Mouse (Mus musculus) liver, embryonic 12.5 days (tissue): ENCODE results near the gene Lhb. TPM values are rescaled to one million over a fixed set of nuclear protein-coding genes. Genes with fewer than 3 reads are reported as not detected.
A peak's percentile ranks its signal among the peaks of the same experiment; 100 is the strongest.
"Not testable (repeated sequence)": the region's sequence is repeated elsewhere in the genome, so short reads cannot be mapped to it uniquely, and the experiment has no call there.

Experiments
- ATAC-seq: fragments of 200-750 bp; cut with Nextera tagmentation; 2 replicates; pipeline ENCODE4 v1.8.0; 2017; ENCODE audit warnings: moderate number of reproducible peaks, mild to moderate bottlenecking, moderate library complexity
- H3K27ac ChIP-seq: fragments of 300-500 bp; sonication (generic); 2 replicates; pipeline ENCODE4 v1.5.1; 2016; ENCODE audit warnings: mild to moderate bottlenecking
- H3K27me3 ChIP-seq: fragments of 300-500 bp; sonication (generic); replicated peaks from 2 replicates; pipeline ENCODE4 v1.6.1; 2016; ENCODE audit warnings: mild to moderate bottlenecking, moderate library complexity
- H3K36me3 ChIP-seq: fragments of 300-500 bp; sonication (generic); 2 replicates; pipeline ENCODE4 v1.6.1; 2016; ENCODE audit warnings: mild to moderate bottlenecking, moderate library complexity
- H3K4me1 ChIP-seq: fragments of 300-500 bp; sonication (generic); 2 replicates; pipeline ENCODE4 v1.6.1; 2016
- H3K4me2 ChIP-seq: fragments of 300-500 bp; sonication (generic); 2 replicates; pipeline ENCODE4 v1.6.1; 2016; ENCODE audit warnings: mild to moderate bottlenecking, moderate library complexity
- H3K4me3 ChIP-seq: fragments of 300-500 bp; sonication (generic); 2 replicates; pipeline ENCODE4 v1.5.1; 2016; ENCODE audit warnings: mild to moderate bottlenecking, moderate library complexity
- H3K9ac ChIP-seq: fragments of 300-500 bp; sonication (generic); 2 replicates; pipeline ENCODE4 v1.6.1; 2016; ENCODE audit warnings: mild to moderate bottlenecking, moderate library complexity
- H3K9me3 ChIP-seq: fragments of 300-500 bp; sonication (generic); replicated peaks from 2 replicates; pipeline ENCODE4 v1.6.1; 2016; ENCODE audit warnings: mild to moderate bottlenecking, moderate library complexity
- WGBS: fragments of 180-500 bp; shearing (Covaris S2); methylation state at CpG from one replicate; pipeline ENCODE4 v1.1.7; 2016; ENCODE audit not compliant: insufficient replicate concordance; 5-methylcytosine and 5-hydroxymethylcytosine counted together
- polyA plus RNA-seq: library from polyadenylated mRNA; unstranded; fragments of >200 nt; fragmentation: Nextera tagmentation; extraction: Ambion mirVana; gene quantifications from 2 replicates; pipeline ENCODE4 v1.2.1, GENCODE M21; 2016

Gene Lhb
- not detected in 2 replicates for polyA plus RNA-seq

- peaks cover 50% of the 10 kb centered on the region for H3K36me3 ChIP-seq
- H3K4me3 ChIP-seq: no peak within 1 kb of the TSS
- no peaks in the 10 kb centered on the region for H3K9me3 ChIP-seq
- no peak within 1 kb of the TSS for H3K4me2 ChIP-seq
- H3K27me3 ChIP-seq: peaks cover 66% of the 10 kb centered on the region
- H3K9ac ChIP-seq: no peak within 1 kb of the TSS
- no peak within 1 kb of the TSS for H3K27ac ChIP-seq
- no peak for ATAC-seq
- peaks cover 6% of the 10 kb centered on the region for H3K4me1 ChIP-seq
- 60% methylated on average over 6 of the region's 6 CpGs for WGBS
These were observed at the start of gene Lhb for GRCm38 (mm10) chr7:45420615-45420919. Gene Lhb, plus strand, starts transcription at chr7:45420820.

DNA sequence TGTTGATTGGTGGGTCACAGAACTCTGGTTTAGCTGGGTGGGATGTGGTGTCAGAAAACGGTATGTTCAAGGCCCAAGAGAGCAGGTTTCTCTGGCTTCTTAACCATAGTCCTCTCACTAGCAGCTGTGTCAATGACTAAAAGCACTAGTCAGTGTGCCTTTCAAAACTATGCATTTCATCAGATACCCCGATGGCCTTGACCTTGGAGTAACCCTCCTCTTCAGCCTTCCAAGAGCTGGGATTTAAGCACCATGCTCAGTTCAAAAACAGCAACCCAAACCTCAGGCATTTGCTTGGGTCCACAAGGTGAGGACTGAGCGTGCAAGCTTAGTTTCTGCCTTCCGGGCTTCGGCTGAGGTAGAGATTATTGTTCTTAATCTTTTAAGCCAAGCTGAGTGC, 48.2 kb upstream of the Lhb start:
- H3K4me3 ChIP-seq: no peak overlapping the region
- peaks cover 31% of the 10 kb centered on the region for H3K27me3 ChIP-seq
- no peak overlapping the region for H3K9ac ChIP-seq
- ATAC-seq: no peak
- H3K9me3 ChIP-seq: no peaks in the 10 kb centered on the region
- no peak overlapping the region for H3K4me2 ChIP-seq
- H3K4me1 ChIP-seq: peaks cover 42% of the 10 kb centered on the region
- H3K27ac ChIP-seq: no peak overlapping the region
- WGBS: 78% methylated on average over 5 of the region's 5 CpGs
- H3K36me3 ChIP-seq: peaks cover 56% of the 10 kb centered on the region

DNA sequence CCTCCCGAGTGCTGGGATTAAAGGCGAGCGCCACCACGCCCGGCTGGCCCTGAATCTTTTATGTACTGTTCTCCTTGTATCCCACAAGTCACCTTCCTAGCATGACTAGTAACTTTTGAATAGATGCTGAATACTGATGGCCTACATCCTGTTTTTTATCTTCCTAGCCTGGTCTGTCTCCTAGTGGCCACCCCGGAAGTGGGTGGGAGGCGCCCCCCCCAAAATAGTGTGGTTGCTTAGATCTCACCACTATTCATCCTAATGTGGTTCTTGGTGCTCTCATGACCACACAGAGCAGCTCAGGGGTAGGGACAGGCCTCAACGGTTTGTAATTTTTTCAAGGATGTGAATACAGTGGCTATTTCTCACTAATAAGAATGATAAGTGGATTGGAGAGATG, 46.0 kb upstream of the Lhb start:
- ATAC-seq: no peak
- Histone ChIP-seq H3K27me3 (peaks cover 10% of the 10 kb centered on the region), H3K9ac (no peak overlapping the region), H3K4me1 (peaks cover 20% of the 10 kb centered on the region), H3K36me3 (peaks cover 78% of the 10 kb centered on the region), H3K9me3 (no peaks in the 10 kb centered on the region), H3K27ac (no peak overlapping the region), H3K4me3 (no peak overlapping the region), H3K4me2 (no peak overlapping the region)
- 75% methylated on average over 8 of the region's 8 CpGs for WGBS

DNA sequence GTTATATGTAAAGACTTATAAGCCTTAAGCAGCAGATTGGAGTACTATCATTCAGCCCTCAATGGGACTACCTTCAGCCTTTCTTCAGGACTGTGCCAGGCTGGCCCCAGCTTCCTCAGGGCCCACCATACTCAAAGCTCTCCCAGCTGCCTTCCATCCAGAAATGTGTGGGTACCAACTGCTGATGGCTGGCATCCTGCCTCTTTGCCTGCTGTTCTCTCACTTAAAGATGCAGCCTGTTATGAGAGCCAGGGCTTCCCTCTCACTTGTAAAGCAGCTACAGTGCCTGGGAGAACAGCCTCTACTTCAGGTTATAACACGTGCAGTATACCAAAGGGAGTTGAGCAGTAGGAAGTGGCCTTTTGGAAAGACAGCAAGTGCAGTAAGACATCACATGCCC, 44.6 kb upstream of the Lhb start:
- Histone ChIP-seq H3K27me3 (no peaks in the 10 kb centered on the region), H3K9me3 (no peaks in the 10 kb centered on the region), H3K36me3 (peaks cover 93% of the 10 kb centered on the region), H3K27ac (no peak overlapping the region), H3K4me3 (no peak overlapping the region), H3K9ac (no peak overlapping the region), H3K4me2 (no peak overlapping the region), H3K4me1 (peaks cover 6% of the 10 kb centered on the region)
- WGBS: 78% methylated on average over 1 of the region's 1 CpGs
- ATAC-seq: no peak

DNA sequence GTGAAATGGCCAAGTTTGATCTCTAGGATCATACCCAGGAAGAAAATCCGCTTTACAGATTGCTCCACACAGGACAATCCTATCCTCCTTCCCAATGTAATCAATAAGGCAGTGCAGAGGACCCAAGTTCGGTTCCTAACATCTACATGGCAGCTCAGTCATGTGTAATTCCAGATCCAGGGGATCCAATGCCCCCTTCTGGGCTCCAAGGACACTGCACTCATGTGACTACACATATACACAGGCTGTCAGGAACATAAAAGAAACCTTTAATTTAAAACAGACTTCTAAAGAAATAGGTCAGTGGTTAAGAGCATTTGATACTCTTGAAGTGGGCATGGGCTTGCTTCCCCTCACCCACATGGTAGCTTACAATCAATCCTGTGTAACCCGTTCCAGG, 34.5 kb upstream of the Lhb start:
- Histone ChIP-seq H3K4me2 (no peak overlapping the region), H3K9me3 (no peaks in the 10 kb centered on the region), H3K27me3 (no peaks in the 10 kb centered on the region), H3K27ac (no peak overlapping the region), H3K4me1 (no peaks in the 10 kb centered on the region), H3K9ac (no peak overlapping the region), H3K4me3 (no peak overlapping the region), H3K36me3 (peaks cover 99% of the 10 kb centered on the region)
- ATAC-seq: no peak
- 87% methylated on average over 3 of the region's 3 CpGs for WGBS

- peaks cover 37% of the 10 kb centered on the region for H3K4me1 ChIP-seq
- H3K4me2 ChIP-seq: peak overlapping the region; percentile 78
- H3K27me3 ChIP-seq: no peaks in the 10 kb centered on the region
- H3K36me3 ChIP-seq: peaks cover 43% of the 10 kb centered on the region
- no peaks in the 10 kb centered on the region for H3K9me3 ChIP-seq
- peak overlapping the region; percentile 90 for H3K4me3 ChIP-seq
- peak; percentile 76 for ATAC-seq
- peak overlapping the region; percentile 93 for H3K9ac ChIP-seq
- under 1% methylated on average over 19 of the region's 20 CpGs for WGBS
- peak overlapping the region; percentile 98 for H3K27ac ChIP-seq
These were observed 25.5 kb upstream of the Lhb start for GRCm38 (mm10) chr7:45395129-45395541.

- H3K4me1 ChIP-seq: peaks cover 37% of the 10 kb centered on the region
- peak within 1 kb of the TSS; percentile 93 for H3K9ac ChIP-seq
- H3K36me3 ChIP-seq: peaks cover 37% of the 10 kb centered on the region
- H3K4me2 ChIP-seq: peak within 1 kb of the TSS; percentile 78
- under 1% methylated on average over 60 of the region's 60 CpGs for WGBS
- no peaks in the 10 kb centered on the region for H3K27me3 ChIP-seq
- H3K9me3 ChIP-seq: no peaks in the 10 kb centered on the region
- peak; percentile 94 for ATAC-seq
- peak within 1 kb of the TSS; percentile 90 for H3K4me3 ChIP-seq
- H3K27ac ChIP-seq: peak within 1 kb of the TSS; percentile 98
These were observed 24.9 kb upstream of the Lhb start, which contains the start of gene Snrnp70 for GRCm38 (mm10) chr7:45395578-45396336. Gene Snrnp70, minus strand, starts transcription at chr7:45395742.

GRCm38 (mm10) chr7:45396337-45396775, 24.3 kb upstream of the Lhb start:
- 2% methylated on average over 3 of the region's 3 CpGs for WGBS
- ATAC-seq: peak; percentile 30

GRCm38 (mm10) chr7:45396787-45397186, 23.8 kb upstream of the Lhb start:
- peaks cover 2% of the 10 kb centered on the region; the same call in 1 of the 2 replicates for H3K27me3 ChIP-seq
- ATAC-seq: no peak
- peaks cover 37% of the 10 kb centered on the region for H3K4me1 ChIP-seq
- H3K4me3 ChIP-seq: no peak overlapping the region
- WGBS: 59% methylated on average over 2 of the region's 2 CpGs
- no peak overlapping the region for H3K9ac ChIP-seq
- peak overlapping the region; percentile 78 for H3K4me2 ChIP-seq
- H3K9me3 ChIP-seq: no peaks in the 10 kb centered on the region
- peaks cover 27% of the 10 kb centered on the region for H3K36me3 ChIP-seq
- no peak overlapping the region for H3K27ac ChIP-seq

More at GRCm38 (mm10) chr7:45396337-45396775, 24.3 kb upstream of the Lhb start:
- peak overlapping the region; percentile 90 for H3K4me3 ChIP-seq
- H3K36me3 ChIP-seq: peaks cover 31% of the 10 kb centered on the region
- peak overlapping the region; percentile 98 for H3K27ac ChIP-seq
- H3K9ac ChIP-seq: peak overlapping the region; percentile 70
- H3K9me3 ChIP-seq, H3K27me3 ChIP-seq: not testable (repeated sequence)
- peaks cover 37% of the 10 kb centered on the region for H3K4me1 ChIP-seq
- H3K4me2 ChIP-seq: peak overlapping the region; percentile 78

- ATAC-seq: no peak
- 68% methylated on average over 10 of the region's 10 CpGs for WGBS
- H3K27ac ChIP-seq: no peak overlapping the region
- H3K4me2 ChIP-seq: no peak overlapping the region
- H3K4me1 ChIP-seq: peaks cover 15% of the 10 kb centered on the region
- H3K9me3 ChIP-seq: no peaks in the 10 kb centered on the region
- H3K36me3 ChIP-seq: no peaks in the 10 kb centered on the region
- H3K27me3 ChIP-seq: peaks cover 35% of the 10 kb centered on the region
- no peak overlapping the region for H3K9ac ChIP-seq
- H3K4me3 ChIP-seq: no peak overlapping the region
These were observed 19.0 kb upstream of the Lhb start for GRCm38 (mm10) chr7:45401521-45402085.

DNA sequence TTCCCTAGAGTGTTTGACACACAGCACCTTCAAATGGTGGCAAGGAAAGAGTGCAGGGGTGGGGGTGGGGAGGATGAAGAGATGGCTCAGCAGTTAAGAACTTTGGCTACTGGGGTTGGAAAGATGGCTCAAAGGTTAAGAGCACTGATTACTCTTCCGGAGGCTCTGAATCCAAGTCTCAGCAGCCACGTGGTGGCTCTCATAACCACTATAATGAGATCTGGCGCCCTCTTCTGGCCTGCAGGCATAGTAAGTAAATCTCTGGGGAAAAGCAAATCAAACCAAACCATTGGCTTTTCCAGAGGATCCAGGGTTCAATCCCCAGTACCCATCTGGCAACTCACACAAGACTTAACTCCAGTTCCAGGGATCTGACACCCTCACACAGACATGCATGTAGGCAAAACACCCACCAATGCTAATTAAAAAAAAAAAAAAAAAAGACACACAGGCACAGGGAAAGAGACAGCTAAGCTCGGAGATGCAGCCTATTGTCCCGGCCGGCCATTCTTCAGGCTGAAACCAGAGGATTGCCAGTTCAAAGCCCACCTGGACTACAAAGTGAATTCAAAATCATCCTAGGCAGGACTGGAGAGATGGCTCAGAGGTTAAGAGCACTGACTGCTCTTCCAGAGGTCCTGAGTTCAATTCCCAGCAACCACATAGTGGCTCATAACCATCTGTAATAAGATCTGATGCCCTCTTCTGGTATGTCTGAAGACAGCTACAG, 16.9 kb upstream of the Lhb start:
- Histone ChIP-seq H3K9me3 (no peaks in the 10 kb centered on the region), H3K4me1 (peaks cover 8% of the 10 kb centered on the region; the same call in 1 of the 2 replicates), H3K4me2 (no peak overlapping the region), H3K27me3 (peaks cover 56% of the 10 kb centered on the region), H3K27ac (no peak overlapping the region), H3K9ac (no peak overlapping the region), H3K4me3 (no peak overlapping the region), H3K36me3 (no peaks in the 10 kb centered on the region)
- WGBS: 40% methylated on average over 6 of the region's 6 CpGs
- no peak for ATAC-seq
